Mouse (Mus musculus) liver, embryonic 13.5 days (tissue): ENCODE results near the gene Gm9837. TPM values are rescaled to one million over a fixed set of nuclear protein-coding genes. Genes with fewer than 3 reads are reported as not detected.

Experiments used
- ATAC-seq: fragments of 200-750 bp; cut with Nextera tagmentation; 2 replicates; pipeline ENCODE4 v1.8.0; 2017; ENCODE audit warnings: low read depth, mild to moderate bottlenecking, moderate number of reproducible peaks, moderate library complexity
- DNase-seq: peaks from one replicate; pipeline ENCODE4 v3.0.0; 2022
- H3K27ac ChIP-seq: fragments of 300-500 bp; sonication (generic); 2 replicates; pipeline ENCODE4 v1.5.1; 2015; ENCODE audit warnings: moderate library complexity, mild to moderate bottlenecking, inconsistent platforms
- H3K27me3 ChIP-seq: fragments of 300-500 bp; sonication (generic); 2 replicates; pipeline ENCODE4 v1.6.1; 2015; ENCODE audit warnings: mild to moderate bottlenecking, inconsistent platforms
- H3K36me3 ChIP-seq: fragments of 300-500 bp; sonication (generic); 2 replicates; pipeline ENCODE4 v1.6.1; 2015; ENCODE audit warnings: mild to moderate bottlenecking, inconsistent platforms
- H3K4me1 ChIP-seq: fragments of 300-500 bp; sonication (generic); replicated peaks from 2 replicates; pipeline ENCODE4 v1.6.1; 2015; ENCODE audit warnings: inconsistent platforms
- H3K4me2 ChIP-seq: fragments of 300-500 bp; sonication (generic); 2 replicates; pipeline ENCODE4 v1.6.1; 2015; ENCODE audit warnings: inconsistent platforms, mild to moderate bottlenecking, moderate library complexity
- H3K4me3 ChIP-seq: fragments of 300-500 bp; sonication (generic); replicated peaks from 2 replicates; pipeline ENCODE4 v1.5.1; 2015; ENCODE audit warnings: mild to moderate bottlenecking, inconsistent platforms
- H3K9ac ChIP-seq: fragments of 300-500 bp; sonication (generic); 2 replicates; pipeline ENCODE4 v1.6.1; 2015; ENCODE audit warnings: mild to moderate bottlenecking, inconsistent platforms
- H3K9me3 ChIP-seq: fragments of 300-500 bp; sonication (generic); replicated peaks from 2 replicates; pipeline ENCODE4 v1.6.1; 2016; ENCODE audit warnings: inconsistent platforms
- WGBS: fragments of 180-500 bp; shearing (Covaris S2); methylation state at CpG from one replicate; pipeline ENCODE4 v1.1.7; 2015; ENCODE audit not compliant: insufficient replicate concordance; 5-methylcytosine and 5-hydroxymethylcytosine counted together
- polyA plus RNA-seq: library from polyadenylated mRNA; unstranded; fragments of >200 nt; fragmentation: Nextera tagmentation; extraction: Ambion mirVana; gene quantifications from 2 replicates; pipeline ENCODE4 v1.2.1, GENCODE M21; 2015

The Gm9837 gene
- polyA plus RNA-seq, 1 experiment from 2014 or later, result not detected

DNA sequence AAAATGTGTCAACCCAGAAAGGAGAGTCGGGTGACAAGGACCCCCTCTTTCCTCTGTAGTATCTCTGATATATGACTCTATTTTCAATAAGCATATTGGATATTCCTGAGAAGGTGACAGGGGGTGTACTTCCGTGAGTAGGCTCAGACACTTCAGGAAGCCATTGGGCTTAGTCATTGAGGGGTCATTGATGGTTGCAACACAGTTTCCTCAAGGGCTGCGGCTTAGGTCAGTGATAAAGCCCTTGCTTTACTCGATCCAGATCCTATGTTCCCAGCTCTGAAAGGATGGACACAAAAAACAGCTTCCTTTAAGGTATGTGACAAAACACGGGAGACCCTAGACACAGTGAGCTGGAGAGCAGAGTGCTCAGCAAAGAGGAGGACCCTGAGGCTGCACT is 33.5 kb upstream of the Gm9837 start:
- peaks cover 21% of the 10 kb centered on the region for H3K27me3 ChIP-seq
- H3K27ac ChIP-seq, result no peak overlapping the region
- peaks cover 14% of the 10 kb centered on the region for H3K4me1 ChIP-seq
- H3K9ac ChIP-seq, result no peak overlapping the region
- DNase-seq (no peak), ATAC-seq (no peak)
- H3K4me3 ChIP-seq, result no peak overlapping the region
- 39% methylated on average over 5 of the region's 5 CpGs for WGBS
- H3K36me3 ChIP-seq, result no peaks in the 10 kb centered on the region
- H3K4me2 ChIP-seq, result no peak overlapping the region
- H3K9me3 ChIP-seq, result no peaks in the 10 kb centered on the region

DNA sequence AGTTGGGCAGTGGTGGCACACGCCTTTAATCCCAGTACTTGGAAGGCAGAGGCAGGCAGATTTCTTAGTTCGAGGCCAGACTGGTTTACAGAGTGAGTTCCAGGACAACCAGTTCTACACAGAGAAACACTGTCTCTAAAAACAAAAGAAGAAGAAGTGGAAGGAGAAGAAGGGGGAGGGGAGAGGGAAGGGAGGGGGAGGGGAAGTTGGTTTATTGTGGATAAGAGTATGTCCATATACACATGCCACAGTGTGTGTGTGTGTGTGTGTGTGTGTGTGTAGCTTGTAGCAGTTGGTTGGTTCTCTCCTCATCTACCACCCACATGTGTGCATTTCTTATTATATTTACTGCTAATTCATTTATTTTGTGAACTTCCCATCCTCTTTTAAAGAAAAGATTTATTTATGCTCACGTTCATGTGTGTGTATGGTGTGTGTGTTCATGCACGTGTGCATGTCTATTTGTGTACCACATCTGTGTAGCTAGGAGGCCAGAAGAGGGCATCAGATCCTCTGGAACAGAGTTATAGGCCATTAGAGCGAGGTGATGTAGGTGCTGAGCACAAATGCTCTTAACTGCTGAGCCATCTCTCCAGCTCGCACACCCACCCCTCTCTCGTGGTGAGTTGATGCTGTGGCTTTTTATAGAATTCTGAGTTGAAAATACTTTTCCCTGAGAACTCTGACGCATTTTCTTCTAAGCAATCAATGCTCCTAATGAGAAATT is 31.9 kb upstream of the Gm9837 start:
- no peak overlapping the region for H3K4me3 ChIP-seq
- H3K9me3 ChIP-seq, result no peaks in the 10 kb centered on the region
- no peak overlapping the region for H3K4me2 ChIP-seq
- peaks cover 28% of the 10 kb centered on the region for H3K27me3 ChIP-seq
- no peak for DNase-seq
- 42% methylated on average over 8 of the region's 8 CpGs for WGBS
- no peak for ATAC-seq
- no peaks in the 10 kb centered on the region for H3K36me3 ChIP-seq
- no peak overlapping the region for H3K9ac ChIP-seq
- no peak overlapping the region for H3K27ac ChIP-seq
- H3K4me1 ChIP-seq, result peaks cover 14% of the 10 kb centered on the region

DNA sequence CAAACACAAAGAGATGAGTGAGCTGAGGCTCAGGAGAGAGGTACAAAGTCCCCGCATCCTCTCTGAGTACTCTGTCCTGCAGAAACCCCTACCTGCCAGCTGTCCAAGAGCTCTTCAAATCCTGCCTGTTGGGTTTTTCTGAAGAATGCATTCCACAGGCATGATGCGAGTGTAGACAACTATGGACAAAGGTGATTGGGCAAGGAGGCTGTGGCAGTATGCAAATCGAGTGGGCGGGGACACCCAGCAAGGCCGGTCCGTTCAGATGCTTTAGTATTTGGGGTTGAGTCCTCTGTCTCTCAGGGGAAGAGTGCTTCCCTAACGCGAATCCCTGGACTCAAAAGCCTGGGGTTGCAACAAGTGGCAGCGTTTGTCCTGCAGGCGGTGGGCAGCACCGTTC is 30.3 kb upstream of the Gm9837 start:
- no peaks in the 10 kb centered on the region for H3K9me3 ChIP-seq
- H3K9ac ChIP-seq, result no peak overlapping the region
- no peak overlapping the region for H3K27ac ChIP-seq
- H3K4me2 ChIP-seq, result 0 out of 2 replicates have a peak overlapping the region, but pooled peaks have one; percentile 21
- peak; percentile 63; the same call in 1 of the 2 replicates for ATAC-seq
- H3K36me3 ChIP-seq, result no peaks in the 10 kb centered on the region
- H3K4me3 ChIP-seq, result no peak overlapping the region
- peaks cover 14% of the 10 kb centered on the region for H3K4me1 ChIP-seq
- DNase-seq, result no peak
- H3K27me3 ChIP-seq, result peaks cover 34% of the 10 kb centered on the region
- WGBS, result 11% methylated on average over 11 of the region's 11 CpGs

DNA sequence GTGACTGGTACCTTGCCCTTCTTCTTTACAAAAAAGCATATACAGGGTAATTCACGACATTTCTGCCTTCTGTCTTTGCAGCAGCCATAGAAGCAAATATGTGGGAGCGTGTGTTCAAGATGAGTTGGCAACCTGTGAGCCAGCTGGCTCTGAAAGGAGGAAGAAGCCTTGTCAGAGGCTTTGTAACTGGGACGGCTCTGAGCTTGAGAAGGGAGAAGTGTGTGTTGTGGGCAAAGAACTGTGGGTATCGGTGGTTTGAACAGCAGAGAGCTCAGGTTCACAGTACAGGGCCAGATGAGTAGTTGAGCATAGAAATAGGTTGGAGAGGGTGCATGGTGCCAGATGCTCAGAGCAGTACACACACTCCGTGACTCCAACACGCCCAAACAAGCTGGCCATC is 26.7 kb upstream of the Gm9837 start:
- H3K4me3 ChIP-seq, result no peak overlapping the region
- WGBS, result 36% methylated on average over 6 of the region's 6 CpGs
- DNase-seq (no peak), ATAC-seq (no peak)
- H3K4me2 ChIP-seq, result no peak overlapping the region
- H3K36me3 ChIP-seq, result no peaks in the 10 kb centered on the region
- H3K27ac ChIP-seq, result no peak overlapping the region
- H3K9ac ChIP-seq, result no peak overlapping the region
- H3K4me1 ChIP-seq, result peaks cover 10% of the 10 kb centered on the region
- no peaks in the 10 kb centered on the region for H3K9me3 ChIP-seq
- peaks cover 34% of the 10 kb centered on the region for H3K27me3 ChIP-seq

DNA sequence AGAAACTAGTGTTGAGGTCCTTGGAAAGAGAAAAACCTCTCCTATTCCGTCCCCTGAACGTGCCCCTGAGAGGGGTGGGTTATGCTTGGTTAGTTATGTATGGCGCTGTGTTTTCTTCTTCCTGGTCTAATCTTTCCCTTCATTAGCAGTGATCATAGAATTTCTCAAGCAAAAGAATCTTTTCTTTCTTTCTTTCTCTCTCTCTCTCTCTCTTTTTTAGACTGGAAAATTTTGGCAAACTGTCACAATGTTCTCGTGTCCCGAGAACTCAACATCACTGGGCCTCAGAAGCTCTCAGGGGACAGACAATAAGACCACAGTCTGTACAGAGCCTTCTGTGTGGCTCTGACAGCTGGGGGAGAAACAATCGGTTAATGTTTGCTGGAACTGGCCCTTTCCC is 25.1 kb upstream of the Gm9837 start:
- Histone ChIP-seq H3K4me3 (no peak overlapping the region), H3K27ac (no peak overlapping the region), H3K36me3 (no peaks in the 10 kb centered on the region), H3K4me2 (no peak overlapping the region), H3K4me1 (peaks cover under 1% of the 10 kb centered on the region), H3K27me3 (peaks cover 24% of the 10 kb centered on the region), H3K9me3 (no peaks in the 10 kb centered on the region), H3K9ac (no peak overlapping the region)
- no peak for ATAC-seq
- WGBS, result 64% methylated on average over 6 of the region's 6 CpGs
- DNase-seq, result no peak

DNA sequence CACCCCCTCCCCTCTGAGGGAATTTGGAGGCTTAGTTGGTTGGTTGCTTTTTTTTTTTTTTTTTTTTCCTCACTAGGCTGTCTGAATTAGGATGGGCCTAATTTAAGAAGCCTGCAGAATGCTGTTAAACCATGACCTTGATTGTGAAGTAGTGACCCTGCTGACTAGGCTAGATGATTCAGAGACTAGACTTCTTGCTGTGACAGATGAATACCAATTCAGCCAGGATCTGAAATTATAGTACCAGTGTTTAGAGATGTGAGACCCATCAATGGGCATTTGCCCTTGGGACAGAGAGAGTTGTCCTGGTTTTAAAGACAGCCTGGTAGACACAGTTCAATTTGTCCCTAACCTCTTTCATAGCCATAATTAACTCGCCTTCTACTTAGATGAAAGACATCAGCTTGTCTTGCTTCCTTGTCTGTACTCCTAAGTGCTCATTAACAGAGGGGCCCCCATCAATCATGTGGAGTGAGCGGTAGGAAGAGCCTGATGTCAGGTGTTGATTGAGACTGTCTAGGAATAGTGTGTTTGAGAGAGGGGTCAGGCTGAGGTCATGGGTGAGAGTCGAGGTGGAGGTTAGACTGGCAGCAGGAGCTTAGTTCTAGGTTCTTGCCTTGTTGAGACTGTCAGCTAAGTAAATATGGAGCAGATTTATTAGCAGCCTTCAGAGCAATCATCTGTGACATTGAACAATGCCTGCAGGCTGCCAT is 23.1 kb upstream of the Gm9837 start:
- Histone ChIP-seq H3K36me3 (no peaks in the 10 kb centered on the region), H3K27ac (no peak overlapping the region), H3K27me3 (peaks cover 13% of the 10 kb centered on the region), H3K4me3 (no peak overlapping the region), H3K4me1 (no peaks in the 10 kb centered on the region; the same call in 1 of the 2 replicates), H3K9ac (no peak overlapping the region), H3K9me3 (no peaks in the 10 kb centered on the region), H3K4me2 (no peak overlapping the region)
- WGBS, result 54% methylated on average over 3 of the region's 3 CpGs
- DNase-seq, result no peak
- ATAC-seq, result no peak

DNA sequence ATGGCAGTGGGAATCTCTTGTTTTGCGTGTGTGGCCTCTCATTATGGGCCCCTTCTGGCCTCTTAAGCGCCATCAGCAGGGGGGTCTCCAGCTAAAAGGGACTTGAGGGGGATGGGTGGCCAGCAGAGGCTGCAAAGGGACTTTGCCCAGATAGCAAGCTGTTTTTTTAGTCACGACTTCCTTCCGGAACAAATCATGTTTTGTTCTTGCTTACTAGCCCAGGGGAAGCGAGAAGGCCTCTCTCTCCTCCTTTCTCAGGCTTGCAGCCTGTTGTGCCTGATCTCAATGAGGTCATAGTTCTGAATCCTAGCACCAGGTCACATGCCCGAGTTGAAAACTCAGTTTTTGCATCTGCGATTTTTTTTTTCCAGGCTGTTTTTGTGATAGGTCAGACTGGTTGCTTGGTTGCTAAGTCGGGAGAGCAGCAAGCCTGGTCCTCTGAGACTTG is 21.7 kb upstream of the Gm9837 start:
- no peak overlapping the region for H3K4me2 ChIP-seq
- peaks cover 8% of the 10 kb centered on the region for H3K4me1 ChIP-seq
- no peak overlapping the region for H3K4me3 ChIP-seq
- no peaks in the 10 kb centered on the region for H3K36me3 ChIP-seq
- WGBS, result 15% methylated on average over 8 of the region's 8 CpGs
- ATAC-seq (no peak), DNase-seq (no peak)
- no peaks in the 10 kb centered on the region for H3K9me3 ChIP-seq
- H3K27ac ChIP-seq, result no peak overlapping the region
- H3K27me3 ChIP-seq, result peaks cover 19% of the 10 kb centered on the region
- H3K9ac ChIP-seq, result no peak overlapping the region

DNA sequence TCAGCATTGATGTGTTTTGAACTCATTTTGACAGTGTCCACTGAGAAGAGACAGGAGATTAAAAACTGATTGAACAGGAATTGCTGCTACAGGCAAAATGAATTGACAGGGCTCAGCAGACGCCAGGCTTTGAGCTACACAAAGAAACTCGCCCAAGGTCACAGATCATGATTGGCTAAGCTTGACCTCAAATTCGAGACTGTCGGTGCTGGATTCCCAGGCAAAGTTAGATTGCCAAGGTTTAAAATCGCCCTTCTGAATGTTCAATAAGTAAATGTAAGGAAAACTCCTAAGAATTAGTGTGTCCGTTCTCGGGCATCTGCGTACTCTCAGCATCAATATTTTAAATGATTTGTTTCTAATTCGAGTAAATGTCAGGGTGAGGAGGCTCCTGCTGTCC is 19.1 kb upstream of the Gm9837 start:
- H3K4me3 ChIP-seq, result no peak overlapping the region
- H3K9me3 ChIP-seq, result no peaks in the 10 kb centered on the region
- WGBS, result 84% methylated on average over 9 of the region's 9 CpGs
- peaks cover 32% of the 10 kb centered on the region for H3K4me1 ChIP-seq
- no peaks in the 10 kb centered on the region for H3K36me3 ChIP-seq
- ATAC-seq (no peak), DNase-seq (no peak)
- no peak overlapping the region for H3K27ac ChIP-seq
- no peak overlapping the region for H3K4me2 ChIP-seq
- H3K9ac ChIP-seq, result no peak overlapping the region
- H3K27me3 ChIP-seq, result peaks cover 26% of the 10 kb centered on the region

DNA sequence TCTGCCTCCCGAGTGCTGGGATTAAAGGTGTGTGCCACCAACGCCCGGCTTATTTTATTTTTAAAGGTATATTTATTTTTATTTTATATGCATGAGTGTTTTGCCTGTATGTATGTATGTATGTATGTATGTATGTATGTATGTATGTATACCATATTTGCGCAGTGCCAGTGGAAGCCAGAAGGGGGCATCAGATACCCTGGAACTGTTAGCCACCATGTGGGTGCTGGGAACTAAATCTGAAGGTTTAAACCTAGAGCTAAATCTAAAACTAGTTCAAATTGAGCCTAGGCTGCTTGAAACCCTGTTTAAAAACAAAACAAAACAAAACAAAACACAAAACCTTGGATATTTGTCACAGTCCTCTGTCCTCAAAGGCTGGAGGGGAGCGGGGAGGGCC is 18.7 kb upstream of the Gm9837 start:
- Histone ChIP-seq H3K27me3 (peaks cover 26% of the 10 kb centered on the region), H3K27ac (no peak overlapping the region), H3K4me1 (peaks cover 36% of the 10 kb centered on the region), H3K4me2 (no peak overlapping the region), H3K36me3 (no peaks in the 10 kb centered on the region), H3K9me3 (no peaks in the 10 kb centered on the region), H3K9ac (no peak overlapping the region), H3K4me3 (no peak overlapping the region)
- WGBS, result 89% methylated on average over 5 of the region's 5 CpGs
- ATAC-seq (no peak), DNase-seq (no peak)

DNA sequence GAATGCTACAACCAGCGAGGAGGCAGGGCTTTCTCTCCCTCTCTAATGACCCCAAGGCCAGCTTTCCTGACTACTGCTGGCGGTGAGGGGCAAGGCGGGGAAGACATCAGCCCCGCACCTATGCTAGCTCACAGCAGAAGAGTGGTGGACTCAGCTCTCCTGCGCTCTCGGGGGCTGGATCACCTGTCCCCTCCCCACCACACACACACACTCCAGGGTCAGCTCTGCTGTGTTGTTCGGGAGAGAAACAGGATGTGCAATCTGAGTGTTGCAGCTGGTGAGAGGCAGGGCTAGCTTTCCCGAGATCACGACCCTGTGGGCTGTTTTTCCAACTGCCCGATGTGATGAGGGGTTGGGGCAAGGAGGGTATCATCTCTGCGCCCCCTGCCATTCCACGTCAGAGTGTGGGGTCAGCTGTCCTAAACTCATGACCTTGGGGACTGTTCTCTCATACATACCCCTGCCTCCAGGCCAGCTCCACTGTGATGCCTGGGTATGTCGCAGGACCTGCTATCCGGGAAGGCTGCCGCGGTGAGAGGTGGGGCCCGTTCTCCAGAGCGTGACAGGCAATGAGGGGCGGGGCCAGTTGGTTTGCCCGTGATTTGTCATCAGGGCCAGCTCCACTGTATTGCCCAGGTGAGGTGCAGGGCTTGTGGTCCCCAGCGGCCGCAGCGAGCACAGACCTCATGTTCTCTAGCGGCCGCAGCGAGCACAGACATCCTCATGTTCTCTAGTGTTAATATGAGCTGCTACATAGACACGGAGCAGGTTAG is 16.7 kb upstream of the Gm9837 start:
- no peaks in the 10 kb centered on the region for H3K36me3 ChIP-seq
- ATAC-seq (no peak), DNase-seq (no peak)
- no peak overlapping the region; the same call in 1 of the 2 replicates for H3K4me3 ChIP-seq
- peaks cover 26% of the 10 kb centered on the region for H3K27me3 ChIP-seq
- no peaks in the 10 kb centered on the region for H3K9me3 ChIP-seq
- no peak overlapping the region for H3K27ac ChIP-seq
- H3K4me2 ChIP-seq, result peak overlapping the region; percentile 47
- peak overlapping the region; percentile 28; the same call in 1 of the 2 replicates for H3K9ac ChIP-seq
- WGBS, result 11% methylated on average over 27 of the region's 27 CpGs
- H3K4me1 ChIP-seq, result peaks cover 54% of the 10 kb centered on the region

DNA sequence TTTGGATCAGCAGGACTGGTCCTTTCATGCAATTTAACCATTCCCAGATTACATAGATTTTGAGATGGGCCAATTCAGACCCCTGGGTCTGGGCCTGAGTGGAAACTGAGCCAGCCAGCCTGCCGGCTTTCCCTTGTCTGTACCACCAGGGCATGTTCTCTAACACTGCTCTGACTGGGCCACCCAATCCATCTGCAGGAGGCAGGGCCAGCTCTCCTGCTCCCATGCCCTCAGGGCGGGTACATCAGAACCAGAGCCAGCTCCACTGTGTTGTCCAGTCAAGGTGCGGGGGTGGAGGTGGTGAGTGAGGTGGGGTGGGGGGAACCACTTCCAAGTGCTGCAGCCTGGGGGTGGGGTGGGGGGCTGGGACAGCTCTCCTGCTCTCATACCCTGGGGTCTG is 16.1 kb upstream of the Gm9837 start:
- H3K4me1 ChIP-seq, result peaks cover 61% of the 10 kb centered on the region
- H3K9ac ChIP-seq, result no peak overlapping the region
- no peak overlapping the region for H3K4me3 ChIP-seq
- no peak overlapping the region for H3K27ac ChIP-seq
- no peak overlapping the region for H3K4me2 ChIP-seq
- H3K36me3 ChIP-seq, result no peaks in the 10 kb centered on the region
- ATAC-seq, result no peak
- no peaks in the 10 kb centered on the region for H3K9me3 ChIP-seq
- DNase-seq, result no peak
- peaks cover 26% of the 10 kb centered on the region for H3K27me3 ChIP-seq
- WGBS, result 83% methylated on average over 3 of the region's 3 CpGs
